Mouse (Mus musculus) liver, postnatal 0 days (tissue): Measurements from ENCODE around the gene Mgat2.

ENCODE experiments used
- CTCF ChIP-seq: sonication (generic); IDR thresholded peaks from 2 replicates; pipeline ENCODE4 v1.5.1; 2016; ENCODE audit warnings: antibody characterized with exemption, low read depth
- EP300 ChIP-seq: IDR thresholded peaks from 2 replicates; pipeline ENCODE4 v1.6.1; 2016; ENCODE audit warnings: antibody characterized with exemption, low read depth, mild to moderate bottlenecking

DNA sequence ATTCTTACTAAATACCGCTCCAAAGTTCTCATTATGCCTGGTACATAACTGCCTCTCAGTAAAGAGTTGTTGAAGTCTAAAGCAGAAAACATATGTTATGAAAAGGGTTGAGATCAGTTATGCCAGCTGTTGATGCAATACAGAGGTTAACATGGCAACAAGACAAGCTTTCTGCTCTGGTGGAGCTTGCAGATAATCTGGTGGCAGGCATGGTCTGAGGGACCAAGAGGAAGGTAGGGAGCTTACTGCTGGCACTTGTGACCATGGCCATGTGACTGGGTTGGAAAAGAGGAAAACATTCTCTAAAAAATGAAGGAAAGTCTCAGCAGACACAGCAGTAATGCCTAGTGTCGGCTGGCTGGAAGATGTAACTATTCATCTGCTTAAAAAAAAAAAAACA is 12.7 kb upstream of the Mgat2 start:
- TF ChIP-seq CTCF: no peak
- TF ChIP-seq EP300: no peak
